Mouse (Mus musculus): ENCODE results near the gene Nphp3.

DNA sequence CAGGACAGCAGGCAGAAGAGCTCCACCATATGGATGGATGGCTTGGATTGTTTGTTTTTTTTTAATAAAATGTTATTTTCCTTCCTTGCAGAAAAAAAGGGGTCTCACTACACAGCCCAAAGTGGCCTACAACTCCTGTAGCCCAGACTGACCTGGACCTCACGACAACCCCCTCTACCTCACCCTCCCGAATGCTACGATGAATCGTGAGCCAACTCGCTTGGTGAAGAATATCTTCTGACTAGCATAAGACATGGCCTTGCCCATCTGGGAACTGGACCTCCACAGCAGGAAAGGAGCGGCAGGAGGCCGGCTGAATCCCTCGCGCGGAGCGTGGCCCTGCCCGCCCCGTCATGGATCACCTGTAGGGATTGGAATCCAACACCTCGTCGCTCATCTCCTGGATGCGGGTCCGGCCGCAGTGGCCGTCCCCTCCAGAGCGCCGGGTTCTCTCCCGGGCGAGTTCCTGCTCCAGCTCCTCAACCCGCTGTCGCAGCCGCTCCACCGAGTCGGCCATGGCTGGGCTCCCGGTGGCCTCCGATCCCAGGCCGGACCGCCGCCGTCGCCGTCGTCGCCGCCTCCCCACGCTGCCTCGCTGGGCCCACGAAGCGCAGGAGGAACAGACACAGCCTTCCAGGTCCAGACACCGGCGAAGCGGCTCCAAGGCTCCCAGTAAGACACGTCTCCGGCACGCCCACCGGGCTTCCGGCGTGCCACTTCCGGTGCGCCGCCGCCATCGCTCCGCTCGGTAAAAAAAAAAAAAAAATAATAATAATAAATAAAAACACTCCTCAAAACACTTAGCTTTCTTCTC lies 60.3 kb downstream of the Nphp3 start, which contains the start of gene Uba5:
- no peak for TF ChIP-seq CTCF (IDR thresholded peaks at IDR 0.05; ENCODE audit: borderline replicate concordance, insufficient read depth, low read length)
- TF ChIP-seq POLR2A (IDR thresholded peaks at IDR 0.05; ENCODE audit: low read depth, low read length), result peak; percentile 75; the same call in 1 of the 2 replicates

All from embryonic fibroblast, embryonic 13.5 days (primary cell).